Mouse (Mus musculus) hindbrain, embryonic 16.5 days (tissue): ENCODE data around the gene Csf3. TPM values are rescaled to one million over a fixed set of nuclear protein-coding genes. Genes with fewer than 3 reads are reported as not detected.

Experiments
- ATAC-seq: fragments of 200-750 bp; cut with Nextera tagmentation; 2 replicates; pipeline ENCODE4 v1.8.0; 2017; ENCODE audit warnings: moderate TSS enrichment, moderate library complexity
- H3K27ac ChIP-seq: fragments of 300-500 bp; sonication (generic); 2 replicates; pipeline ENCODE4 v1.5.1; 2014; ENCODE audit warnings: low read depth, mild to moderate bottlenecking, control low read depth, low read length, moderate library complexity
- H3K27me3 ChIP-seq: fragments of 300-500 bp; sonication (generic); replicated peaks from 2 replicates; pipeline ENCODE4 v1.6.1; 2014; ENCODE audit warnings: low read length; ENCODE audit not compliant: control insufficient read depth, insufficient read depth
- H3K36me3 ChIP-seq: fragments of 300-500 bp; sonication (generic); 2 replicates; pipeline ENCODE4 v1.6.1; 2014; ENCODE audit warnings: mild to moderate bottlenecking, low read length, moderate library complexity, mixed read lengths; ENCODE audit not compliant: control insufficient read depth, insufficient read depth
- H3K4me1 ChIP-seq: fragments of 300-500 bp; sonication (generic); 2 replicates; pipeline ENCODE4 v1.6.1; 2014; ENCODE audit warnings: low read depth, low read length; ENCODE audit not compliant: control insufficient read depth, insufficient read depth
- H3K4me2 ChIP-seq: fragments of 300-500 bp; sonication (generic); 2 replicates; pipeline ENCODE4 v1.6.1; 2014; ENCODE audit warnings: mild to moderate bottlenecking, low read length, control low read depth, moderate library complexity
- H3K4me3 ChIP-seq: fragments of 300-500 bp; sonication (generic); 2 replicates; pipeline ENCODE4 v1.5.1; 2014; ENCODE audit warnings: mild to moderate bottlenecking, low read length, control low read depth, moderate library complexity
- H3K9ac ChIP-seq: fragments of 300-500 bp; sonication (generic); 2 replicates; pipeline ENCODE4 v1.6.1; 2014; ENCODE audit warnings: low read depth, mild to moderate bottlenecking, control low read depth, low read length, moderate library complexity
- H3K9me3 ChIP-seq: fragments of 300-500 bp; sonication (generic); 2 replicates; pipeline ENCODE4 v1.6.1; 2014; ENCODE audit warnings: mild to moderate bottlenecking, low read length, moderate library complexity; ENCODE audit not compliant: control insufficient read depth
- WGBS: fragments of 180-500 bp; shearing (Covaris S2); extraction: QIAGEN DNeasy Blood & Tissue Kit; methylation state at CpG from one replicate; pipeline ENCODE4 v1.1.7; 2014; 5-methylcytosine and 5-hydroxymethylcytosine counted together
- polyA plus RNA-seq: library from polyadenylated mRNA; unstranded; fragments of >200 nt; fragmentation: Nextera tagmentation; extraction: Ambion mirVana; gene quantifications from 2 replicates; pipeline ENCODE4 v1.2.1, GENCODE M21; 2015

Gene Csf3
- polyA plus RNA-seq, 1 experiment from 2014 or later: not detected

DNA sequence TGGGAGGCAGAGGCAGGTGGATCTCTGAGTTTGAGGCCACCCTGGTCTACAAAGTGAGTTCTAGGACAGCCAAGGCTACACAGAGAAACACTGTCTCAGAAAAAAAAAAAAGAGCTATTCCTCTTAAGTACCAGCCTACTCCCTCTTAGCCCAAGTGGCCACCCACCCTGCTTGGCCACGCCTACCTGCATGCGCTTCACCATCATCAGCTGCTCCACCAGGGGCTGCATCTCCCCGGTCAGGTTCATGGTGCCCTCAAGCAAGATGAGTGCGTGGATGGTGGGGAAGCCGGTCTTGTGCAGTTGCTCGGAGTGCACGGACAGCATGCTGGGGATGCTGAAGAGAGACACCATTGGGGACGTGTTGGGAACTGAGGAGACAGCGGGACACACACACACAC lies 14.9 kb downstream of the Csf3 start:
- WGBS: 95% methylated on average over 9 of the region's 9 CpGs
- no peaks in the 10 kb centered on the region for H3K9me3 ChIP-seq
- H3K4me2 ChIP-seq: no peak overlapping the region
- H3K9ac ChIP-seq: no peak overlapping the region
- ATAC-seq: no peak
- no peak overlapping the region for H3K27ac ChIP-seq
- H3K4me3 ChIP-seq: no peak overlapping the region
- no peaks in the 10 kb centered on the region for H3K27me3 ChIP-seq
- H3K36me3 ChIP-seq: peaks cover 24% of the 10 kb centered on the region
- 0 out of 2 replicates have a peak, but pooled peaks cover 4% of the 10 kb centered on the region for H3K4me1 ChIP-seq

DNA sequence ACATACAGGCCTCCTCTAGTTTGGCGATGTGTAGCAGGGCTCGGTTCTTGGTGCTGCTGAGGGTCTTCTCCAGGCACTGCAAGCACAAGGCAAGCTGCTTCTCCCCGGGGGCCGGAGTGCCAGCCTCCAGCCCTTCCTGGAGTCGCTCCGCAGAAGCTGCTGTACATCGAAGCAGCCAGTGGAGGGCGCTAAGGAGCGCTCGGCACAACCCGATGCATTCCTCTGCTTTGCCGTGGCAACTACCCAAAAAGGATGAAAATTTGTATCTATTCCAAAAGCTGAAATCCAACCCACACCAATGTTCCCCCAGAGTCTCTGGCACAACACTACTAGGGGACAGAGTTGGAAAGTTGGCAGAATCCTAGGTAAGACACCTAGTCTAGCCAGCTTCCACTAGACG lies 16.8 kb downstream of the Csf3 start:
- Histone ChIP-seq H3K27me3 (no peaks in the 10 kb centered on the region), H3K27ac (no peak overlapping the region), H3K36me3 (peaks cover 19% of the 10 kb centered on the region), H3K4me2 (no peak overlapping the region), H3K9me3 (no peaks in the 10 kb centered on the region), H3K4me3 (no peak overlapping the region), H3K4me1 (0 out of 2 replicates have a peak, but pooled peaks cover 4% of the 10 kb centered on the region), H3K9ac (no peak overlapping the region)
- 11% methylated on average over 13 of the region's 13 CpGs for WGBS
- ATAC-seq: no peak

DNA sequence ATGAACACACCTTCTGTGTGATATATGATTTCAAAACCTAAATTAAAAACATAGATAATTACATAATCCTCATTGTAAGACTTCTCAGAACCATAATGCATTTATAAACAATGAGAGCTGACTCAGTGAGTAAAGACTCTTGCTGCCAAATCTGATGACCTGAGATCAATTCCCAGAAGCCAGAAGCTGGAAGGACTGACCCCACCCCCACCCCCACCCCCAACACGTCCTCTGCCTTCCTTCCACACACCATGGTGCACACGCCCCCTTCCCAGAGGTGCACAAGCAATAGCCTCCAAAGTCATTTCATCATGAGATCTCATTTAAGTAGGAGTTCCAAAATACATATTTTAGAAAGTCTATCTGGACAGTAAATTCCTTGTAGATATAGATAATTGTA lies 19.7 kb downstream of the Csf3 start:
- WGBS: 79% methylated on average over 2 of the region's 2 CpGs
- H3K27me3 ChIP-seq: no peaks in the 10 kb centered on the region
- no peak for ATAC-seq
- H3K36me3 ChIP-seq: peaks cover 7% of the 10 kb centered on the region; the same call in 1 of the 2 replicates
- H3K4me2 ChIP-seq: no peak overlapping the region
- no peak overlapping the region for H3K9ac ChIP-seq
- no peak overlapping the region for H3K4me3 ChIP-seq
- no peak overlapping the region for H3K27ac ChIP-seq
- H3K4me1 ChIP-seq: 0 out of 2 replicates have a peak, but pooled peaks cover 4% of the 10 kb centered on the region
- H3K9me3 ChIP-seq: no peaks in the 10 kb centered on the region

DNA sequence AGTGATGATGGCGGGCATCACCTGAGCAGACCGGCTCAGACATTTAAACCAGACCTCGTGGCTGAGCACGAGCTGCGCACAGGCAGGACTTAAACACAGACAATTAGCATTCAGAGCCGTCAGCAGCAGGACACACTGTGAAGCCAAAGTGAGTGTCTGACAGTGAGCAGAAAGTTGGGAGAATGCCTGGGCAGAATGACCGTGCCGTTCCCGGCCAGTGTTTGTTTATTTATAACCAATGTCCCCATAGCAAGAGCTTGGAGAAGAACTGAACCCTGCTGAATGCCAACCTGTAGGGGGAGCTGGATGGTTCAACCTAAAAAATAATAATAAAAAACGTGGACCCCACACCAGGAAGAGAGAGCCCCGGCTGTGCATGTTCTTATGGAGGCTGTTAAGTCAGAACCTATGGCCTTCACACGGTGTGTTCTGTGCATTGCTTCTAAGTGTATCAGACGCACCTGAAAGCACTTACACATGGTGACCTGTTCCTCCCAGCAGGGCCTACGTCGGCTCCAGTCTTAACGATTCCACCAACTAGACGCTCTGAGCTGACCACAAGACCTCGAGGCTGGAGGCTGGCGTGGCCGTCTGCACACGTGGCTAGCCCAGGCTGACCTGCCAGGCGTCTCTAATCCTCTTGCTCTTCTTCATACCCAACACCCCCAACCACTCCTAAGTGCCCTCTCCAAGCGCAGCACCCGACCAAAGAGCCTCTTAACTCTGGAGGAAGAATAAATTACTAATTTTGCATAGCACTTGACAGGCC lies 20.6 kb downstream of the Csf3 start:
- H3K4me3 ChIP-seq: no peak overlapping the region
- H3K9ac ChIP-seq: no peak overlapping the region
- no peaks in the 10 kb centered on the region for H3K27me3 ChIP-seq
- no peak overlapping the region for H3K4me2 ChIP-seq
- 68% methylated on average over 24 of the region's 24 CpGs for WGBS
- H3K4me1 ChIP-seq: 0 out of 2 replicates have a peak, but pooled peaks cover 4% of the 10 kb centered on the region
- peak; percentile 62; the same call in 1 of the 2 replicates for ATAC-seq
- no peaks in the 10 kb centered on the region for H3K9me3 ChIP-seq
- no peak overlapping the region for H3K27ac ChIP-seq
- peaks cover 5% of the 10 kb centered on the region; the same call in 1 of the 2 replicates for H3K36me3 ChIP-seq

DNA sequence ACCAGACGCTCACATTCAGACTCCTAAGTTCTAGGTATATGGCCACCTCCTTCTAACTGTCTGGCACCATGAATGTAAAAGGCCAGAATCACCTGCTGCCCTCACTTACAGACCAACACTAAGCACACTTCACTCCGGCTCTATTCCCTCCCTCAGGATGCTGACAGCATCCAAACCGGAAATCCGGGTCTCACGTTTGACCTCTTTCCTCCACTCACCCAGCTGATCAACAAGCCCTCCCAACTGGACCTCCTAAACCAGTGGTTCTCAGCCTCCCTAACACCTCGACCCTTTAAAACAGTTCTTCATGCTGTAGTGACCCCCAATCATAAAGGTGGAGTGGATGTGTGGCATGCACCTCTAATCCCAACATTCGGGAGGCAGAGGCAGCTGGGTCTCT lies 22.0 kb downstream of the Csf3 start:
- Histone ChIP-seq H3K4me1 (0 out of 2 replicates have a peak, but pooled peaks cover 3% of the 10 kb centered on the region), H3K27ac (no peak overlapping the region), H3K4me3 (no peak overlapping the region), H3K4me2 (no peak overlapping the region), H3K9ac (no peak overlapping the region), H3K36me3 (no peaks in the 10 kb centered on the region; the same call in 1 of the 2 replicates), H3K27me3 (no peaks in the 10 kb centered on the region), H3K9me3 (no peaks in the 10 kb centered on the region)
- ATAC-seq: no peak
- 79% methylated on average over 7 of the region's 7 CpGs for WGBS

DNA sequence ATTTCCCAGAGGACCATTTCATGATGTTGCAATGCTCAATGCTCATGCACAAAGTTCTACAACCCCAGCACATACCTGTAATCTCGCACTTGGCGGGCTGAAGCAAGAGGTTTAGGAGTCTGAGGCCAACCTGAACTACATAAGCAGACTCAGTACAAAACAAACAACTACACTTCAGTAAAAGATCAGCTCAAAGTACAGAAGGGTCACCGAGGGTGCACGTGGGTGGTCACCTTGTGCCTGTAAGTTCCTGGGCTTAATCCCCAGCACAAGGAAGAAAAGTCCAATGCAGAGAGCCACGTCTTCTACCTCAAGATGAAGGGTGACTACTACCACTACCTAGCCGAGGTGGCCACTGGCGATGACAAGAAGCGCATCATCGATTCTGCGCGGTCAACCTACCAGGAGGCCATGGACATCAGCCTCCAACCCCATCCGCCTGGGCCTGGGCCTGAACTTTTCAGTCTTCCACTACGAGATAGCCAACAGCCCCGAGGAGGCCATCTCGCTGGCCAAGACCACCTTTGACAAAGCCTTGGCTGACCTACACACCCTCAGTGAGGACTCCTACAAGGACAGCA lies 25.0 kb downstream of the Csf3 start:
- WGBS: 96% methylated on average over 15 of the region's 15 CpGs
- no peaks in the 10 kb centered on the region for H3K27me3 ChIP-seq
- no peak overlapping the region for H3K9ac ChIP-seq
- no peak overlapping the region for H3K27ac ChIP-seq
- no peaks in the 10 kb centered on the region for H3K9me3 ChIP-seq
- peaks cover 4% of the 10 kb centered on the region for H3K4me1 ChIP-seq
- H3K4me3 ChIP-seq: no peak overlapping the region
- no peaks in the 10 kb centered on the region; the same call in 1 of the 2 replicates for H3K36me3 ChIP-seq
- no peak for ATAC-seq
- no peak overlapping the region for H3K4me2 ChIP-seq

DNA sequence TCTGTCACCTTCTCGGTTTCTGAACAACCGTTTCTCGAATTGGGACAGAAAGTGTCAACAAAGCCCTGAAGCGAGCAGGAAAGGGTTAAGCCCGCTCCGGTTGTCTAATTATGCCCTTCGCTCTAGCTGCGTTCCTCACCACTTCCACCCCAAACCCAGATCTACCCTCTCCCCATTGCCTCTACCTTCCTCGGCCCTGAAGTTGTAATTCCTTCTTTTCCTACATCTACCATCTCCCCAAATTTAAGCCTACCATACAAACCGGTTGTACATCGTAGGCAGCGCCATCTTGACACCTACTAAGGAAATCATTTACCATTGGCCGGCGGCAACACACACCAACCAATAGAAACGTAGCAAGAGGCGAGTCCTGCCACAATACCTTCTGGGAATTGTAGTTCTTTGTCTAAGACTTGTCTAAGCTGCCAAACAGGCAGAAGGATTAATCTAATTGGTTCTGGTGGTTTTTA lies 28.1 kb downstream of the Csf3 start, which contains the start of gene Med24:
Med24 (minus strand) TSS at position 317 of the 470 bp plus-strand sequence.
- no peaks in the 10 kb centered on the region for H3K27me3 ChIP-seq
- H3K36me3 ChIP-seq: no peaks in the 10 kb centered on the region; the same call in 1 of the 2 replicates
- peak within 1 kb of the TSS; percentile 59 for H3K4me2 ChIP-seq
- H3K4me3 ChIP-seq: peak within 1 kb of the TSS; percentile 53
- ATAC-seq: peak; percentile 94
- peaks cover 4% of the 10 kb centered on the region for H3K4me1 ChIP-seq
- peak within 1 kb of the TSS; percentile 62 for H3K9ac ChIP-seq
- WGBS: under 1% methylated on average over 16 of the region's 16 CpGs
- peak within 1 kb of the TSS; percentile 75 for H3K27ac ChIP-seq
- H3K9me3 ChIP-seq: 0 out of 2 replicates have a peak, but pooled peaks cover under 1% of the 10 kb centered on the region

DNA sequence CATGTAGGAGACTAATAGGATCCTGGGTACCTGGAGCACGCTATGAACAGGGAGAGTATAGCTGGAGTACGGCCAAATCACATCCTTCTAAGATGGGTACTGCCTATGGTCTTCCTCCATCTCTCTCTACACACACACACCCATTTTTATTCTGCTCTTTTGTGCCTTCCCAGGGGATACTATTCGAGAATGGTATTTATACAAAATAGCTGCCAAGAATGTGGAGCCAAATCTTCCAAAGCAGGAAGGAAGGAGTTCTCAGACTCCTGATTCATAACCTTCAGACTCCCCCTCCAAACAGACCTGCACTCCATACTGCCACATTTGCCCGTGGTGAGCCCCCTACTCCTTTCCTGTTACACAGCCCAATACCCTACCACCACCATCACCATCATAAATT lies 29.7 kb downstream of the Csf3 start:
- peaks cover 4% of the 10 kb centered on the region for H3K4me1 ChIP-seq
- H3K36me3 ChIP-seq: no peaks in the 10 kb centered on the region
- no peak overlapping the region for H3K9ac ChIP-seq
- no peaks in the 10 kb centered on the region for H3K27me3 ChIP-seq
- no peak for ATAC-seq
- 0 out of 2 replicates have a peak, but pooled peaks cover 2% of the 10 kb centered on the region for H3K9me3 ChIP-seq
- no peak overlapping the region for H3K4me3 ChIP-seq
- peak overlapping the region; percentile 48 for H3K27ac ChIP-seq
- WGBS: 67% methylated on average over 4 of the region's 4 CpGs
- H3K4me2 ChIP-seq: no peak overlapping the region

DNA sequence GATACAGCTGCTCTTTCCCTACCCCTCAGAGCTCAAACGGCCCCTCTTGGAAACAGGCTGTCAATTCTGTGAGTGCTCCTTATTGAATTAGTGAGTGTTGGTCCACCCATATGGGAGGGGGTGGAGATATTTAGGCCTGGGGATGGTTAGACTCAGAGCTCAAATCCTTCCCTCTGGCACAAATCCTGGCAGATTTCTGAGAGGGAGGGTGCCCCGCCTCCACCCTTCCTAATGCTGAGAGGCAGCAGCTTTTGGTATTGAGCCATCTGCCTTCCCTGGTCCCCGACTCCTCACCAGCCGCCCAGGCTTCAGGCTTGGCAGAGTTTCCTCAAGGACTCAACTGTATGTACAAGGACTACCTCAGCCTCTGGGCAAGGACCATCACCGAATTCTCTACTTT lies 30.1 kb downstream of the Csf3 start:
- Histone ChIP-seq H3K4me3 (no peak overlapping the region), H3K4me1 (peaks cover 4% of the 10 kb centered on the region), H3K36me3 (no peaks in the 10 kb centered on the region), H3K9ac (no peak overlapping the region), H3K4me2 (no peak overlapping the region), H3K27me3 (no peaks in the 10 kb centered on the region), H3K27ac (peak overlapping the region; percentile 48), H3K9me3 (0 out of 2 replicates have a peak, but pooled peaks cover 2% of the 10 kb centered on the region)
- peak; percentile 28; the same call in 1 of the 2 replicates for ATAC-seq
- 46% methylated on average over 5 of the region's 5 CpGs for WGBS
